Mouse (Mus musculus): Measurements from ENCODE around the gene Dupd1. TPM values are rescaled to one million over a fixed set of nuclear protein-coding genes. Genes with fewer than 3 reads are reported as not detected.

Dupd1 gene
- 10 to 100 TPM; 58.3 to 74.2 TPM for total RNA-seq (2021)
- long read RNA-seq, experiment 1, transcript Dupd1-201 (4 exons, 1,138 nt) = major isoform, 56 of 59 reads
- long read RNA-seq, experiment 1, partial matches to known transcripts = 2 of 59 reads
- long read RNA-seq, experiment 1, other reads (novel, unspliced or antisense) = 1 of 59 reads
- long read RNA-seq, experiment 2, transcript Dupd1-201 (4 exons, 1,138 nt) = major isoform, 63 of 67 reads
- long read RNA-seq, experiment 2, partial matches to known transcripts = 1 of 67 reads
- long read RNA-seq, experiment 2, other reads (novel, unspliced or antisense) = 3 of 67 reads

GRCm38 (mm10) chr14:21714486-21714885 is at the start of gene Dupd1:
TSS of gene Dupd1 (minus strand) at chr14:21714576.
- DNase-seq = no peak

GRCm38 (mm10) chr14:21763736-21764135 is 49.4 kb upstream of the Dupd1 start:
- no peak for DNase-seq

- DNase-seq = no peak
These were observed 47.2 kb upstream of the Dupd1 start for GRCm38 (mm10) chr14:21761560-21761959.

GRCm38 (mm10) chr14:21753367-21753766 is 39.0 kb upstream of the Dupd1 start:
- DNase-seq = no peak

GRCm38 (mm10) chr14:21752411-21752810 is 38.0 kb upstream of the Dupd1 start:
- DNase-seq = no peak

- DNase-seq = peak; percentile 64
These were observed 36.6 kb upstream of the Dupd1 start, which contains the start of gene Dusp13 for GRCm38 (mm10) chr14:21750881-21751542. TSS of gene Dusp13 (minus strand) at chr14:21751181.

- peak; percentile 91 for DNase-seq
These were observed 35.9 kb upstream of the Dupd1 start, which contains the start of gene Samd8 for GRCm38 (mm10) chr14:21750008-21750880. TSS of gene Samd8 (plus strand) at chr14:21750531.

GRCm38 (mm10) chr14:21748142-21748870 is 33.9 kb upstream of the Dupd1 start:
- peak; percentile 68 for DNase-seq

GRCm38 (mm10) chr14:21747436-21748141 is 33.2 kb upstream of the Dupd1 start:
- DNase-seq = no peak

GRCm38 (mm10) chr14:21746846-21747245 is 32.5 kb upstream of the Dupd1 start:
- no peak for DNase-seq

- no peak for DNase-seq
These were observed 31.9 kb upstream of the Dupd1 start for GRCm38 (mm10) chr14:21746251-21746650.

GRCm38 (mm10) chr14:21745149-21745548 is 30.8 kb upstream of the Dupd1 start:
- DNase-seq = no peak

- no peak for DNase-seq
These were observed 29.8 kb upstream of the Dupd1 start for GRCm38 (mm10) chr14:21744169-21744568.

- DNase-seq = no peak
These were observed 28.1 kb upstream of the Dupd1 start for GRCm38 (mm10) chr14:21742441-21742840.

- DNase-seq = peak; percentile 87
These were observed 27.4 kb upstream of the Dupd1 start for GRCm38 (mm10) chr14:21741786-21742185.

GRCm38 (mm10) chr14:21741314-21741713 is 26.9 kb upstream of the Dupd1 start:
- DNase-seq = no peak

GRCm38 (mm10) chr14:21740345-21740744 is 26.0 kb upstream of the Dupd1 start:
- no peak for DNase-seq

- no peak for DNase-seq
These were observed 18.9 kb upstream of the Dupd1 start for GRCm38 (mm10) chr14:21733131-21733905.

GRCm38 (mm10) chr14:21729936-21730335 is 15.6 kb upstream of the Dupd1 start:
- DNase-seq = no peak

GRCm38 (mm10) chr14:21729031-21729732 is 14.8 kb upstream of the Dupd1 start:
- DNase-seq = no peak
